Mouse (Mus musculus) kidney, adult 8-10 months (tissue): ENCODE results near the gene Gm12800.
"Not testable (repeated sequence)": the region's sequence is repeated elsewhere in the genome, so short reads cannot be mapped to it uniquely, and the experiment has no call there.

Experiments used
- DNase-seq, 2 experiments: peaks; one replicate each; pipeline ENCODE4 v3.0.0; 2022

Gm12800 gene

GRCm38 (mm10) chr4:101908821-101909220, at the start of gene Gm12800:
Gm12800 (plus strand) TSS chr4:101909121.
- DNase-seq = not testable (repeated sequence)

DNA sequence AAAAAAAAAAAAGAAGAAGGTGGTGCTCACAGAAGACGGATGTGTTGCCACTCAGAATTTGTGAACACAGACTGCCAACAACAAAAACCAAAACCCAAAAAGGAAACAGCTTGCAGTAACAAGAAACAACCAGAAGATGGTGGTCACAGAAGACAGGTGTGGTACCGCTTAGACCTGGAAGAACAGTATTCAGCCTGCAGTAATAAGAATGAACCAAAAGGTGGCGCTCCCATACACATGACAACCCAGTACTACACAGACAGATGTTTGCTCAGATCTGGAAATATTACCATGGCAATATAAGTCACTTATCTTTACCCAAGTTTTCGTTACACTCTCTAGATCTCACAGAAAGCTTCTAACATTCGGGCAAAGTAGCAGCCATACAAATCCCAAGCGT, 48.0 kb upstream of the Gm12800 start:
- peak; percentile 19 to 42 for DNase-seq

DNA sequence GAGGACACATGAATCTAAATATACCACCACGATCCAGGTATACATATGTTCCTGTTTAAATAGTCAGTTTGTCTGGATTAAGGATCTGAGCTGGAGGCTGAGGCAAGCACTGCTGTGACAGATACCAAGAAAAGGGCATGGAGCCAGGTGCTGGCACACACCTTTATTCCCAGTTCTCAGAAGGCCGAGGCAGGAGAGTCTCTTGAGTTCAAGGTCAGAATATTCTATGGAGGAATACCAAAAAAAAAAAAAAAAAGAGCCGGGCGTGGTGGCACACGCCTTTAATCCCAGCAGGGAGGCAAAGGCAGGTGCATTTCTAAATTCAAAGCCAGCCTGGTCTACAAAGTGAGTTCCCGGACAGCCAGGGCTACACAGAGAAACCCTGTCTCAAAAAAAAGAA, 46.6 kb upstream of the Gm12800 start:
- DNase-seq = no peak

- not testable (repeated sequence) for DNase-seq
Measured at GRCm38 (mm10) chr4:101872031-101872430, 36.9 kb upstream of the Gm12800 start.

DNA sequence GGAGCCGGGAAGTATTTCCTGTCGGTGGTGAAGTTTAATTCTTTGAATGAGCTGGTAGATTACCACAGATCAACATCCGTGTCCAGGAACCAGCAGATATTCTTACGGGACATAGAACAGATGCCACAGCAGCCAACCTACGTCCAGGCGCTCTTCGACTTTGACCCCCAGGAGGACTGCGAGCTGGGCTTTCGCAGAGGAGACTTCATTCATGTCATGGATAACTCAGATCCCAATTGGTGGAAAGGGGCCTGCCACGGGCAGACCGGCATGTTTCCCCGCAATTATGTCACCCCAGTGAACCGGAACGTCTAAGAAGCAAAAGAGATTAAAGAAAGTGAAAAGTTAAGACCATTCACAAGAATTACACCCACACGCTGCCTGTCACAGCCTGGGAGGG, 33.2 kb upstream of the Gm12800 start:
- DNase-seq = peak in 1 of 2 experiments; percentile 10

DNA sequence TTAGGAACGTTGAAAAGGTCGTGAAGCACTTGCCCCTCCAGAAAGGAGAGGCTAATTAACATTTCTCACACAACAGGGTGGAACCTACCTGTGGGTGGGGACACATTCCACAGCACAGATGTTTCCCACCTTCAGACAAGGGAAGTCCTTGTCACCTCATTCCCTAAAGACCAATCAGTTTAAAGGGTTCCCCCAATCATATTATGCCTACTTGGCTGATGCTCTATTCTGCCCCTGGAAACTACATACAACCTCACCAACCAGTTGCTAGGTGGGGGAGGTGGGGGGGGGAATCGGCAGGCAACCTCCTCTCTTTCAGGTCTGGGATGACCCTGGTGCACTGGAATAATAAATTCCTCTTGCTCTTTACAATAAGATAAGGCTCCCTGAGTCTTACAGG, 25.3 kb upstream of the Gm12800 start:
- no peak for DNase-seq

DNA sequence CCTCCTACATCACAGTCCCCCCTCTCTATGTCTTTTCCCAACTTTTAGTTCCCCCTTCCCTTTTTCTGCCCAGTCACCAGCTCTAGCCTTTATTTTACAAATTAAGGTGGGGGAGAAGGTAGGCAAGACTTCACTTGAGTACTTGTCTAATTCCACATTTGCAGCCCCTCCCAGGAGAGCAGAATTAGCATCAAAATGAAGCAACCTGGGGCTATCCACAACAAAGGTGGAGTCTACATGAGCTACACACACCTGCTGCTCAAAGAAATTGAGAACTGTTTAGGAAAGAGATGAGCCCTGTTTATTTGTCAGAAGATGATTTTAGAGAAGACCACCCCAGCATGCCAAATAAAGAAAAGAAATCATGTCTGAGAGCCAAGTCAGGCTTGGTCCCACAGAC, 19.5 kb upstream of the Gm12800 start:
- no peak for DNase-seq

DNA sequence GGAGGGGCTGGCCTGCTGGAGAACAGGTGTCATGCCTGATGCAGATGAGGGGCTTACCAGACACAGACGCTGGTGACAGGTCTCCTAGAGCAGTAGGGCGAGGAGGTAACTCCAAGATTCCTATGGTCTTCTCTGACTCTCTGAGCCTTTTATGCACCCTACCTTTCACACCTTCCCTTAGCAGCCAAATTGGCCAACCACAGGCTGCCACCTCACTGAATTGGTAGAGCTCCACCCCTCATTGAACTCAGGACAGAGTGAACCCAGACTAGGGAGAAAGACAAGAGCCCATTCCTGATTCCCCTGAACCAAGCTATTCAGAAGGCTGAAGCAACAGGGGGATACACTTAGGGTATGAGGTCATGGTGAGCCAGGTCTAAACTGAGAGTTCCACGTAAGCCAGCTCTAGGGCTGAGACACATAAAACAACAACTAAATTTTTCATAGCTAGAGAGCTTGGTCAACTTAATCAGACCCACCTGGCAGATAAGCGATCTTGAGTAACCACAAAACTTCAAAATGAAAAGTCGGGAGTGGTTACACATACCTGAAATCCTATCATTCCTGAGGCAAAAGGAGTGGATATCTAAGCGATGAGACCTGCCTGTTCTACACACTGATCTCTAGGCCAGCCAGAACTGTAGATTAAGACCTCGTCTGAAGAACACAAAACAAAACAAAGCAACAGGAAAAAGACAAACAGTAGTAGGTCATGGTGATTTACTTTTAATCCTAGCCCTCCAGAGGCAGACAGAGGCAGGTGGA, 15.1 kb upstream of the Gm12800 start, which contains the start of gene C130073F10Rik:
Gene C130073F10Rik (minus strand): TSS at position 134 of the 765 bp plus-strand sequence.
- no peak for DNase-seq

DNA sequence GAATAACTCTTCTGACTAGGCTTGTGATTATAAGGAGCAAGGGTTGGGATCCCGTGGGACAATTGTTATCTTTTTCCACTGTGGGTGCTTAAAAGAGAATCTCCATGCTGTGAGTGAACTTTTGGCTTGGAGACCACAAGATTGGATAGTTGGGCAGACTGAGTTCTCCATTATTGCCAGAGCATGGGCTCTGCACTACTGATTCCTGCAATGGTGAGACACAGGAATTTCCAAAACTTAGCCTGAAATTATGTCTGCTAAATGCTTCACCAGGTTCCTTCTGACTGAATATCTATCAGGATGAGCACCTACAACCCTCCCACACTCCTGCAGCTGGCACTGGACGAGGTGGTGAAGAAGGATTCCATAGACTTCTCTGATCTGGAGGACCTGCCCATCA, 31.2 kb downstream of the Gm12800 start, which contains the start of gene Gm12794:
Gene Gm12794 (plus strand): TSS at position 301 of the 400 bp plus-strand sequence.
- not testable (repeated sequence) for DNase-seq
